Mouse (Mus musculus) lung, postnatal 0 days (tissue): ENCODE results near the gene Hspb9.

Experiments
- CTCF ChIP-seq: IDR thresholded peaks from 2 replicates; pipeline ENCODE4 v1.5.1; 2016; ENCODE audit warnings: antibody characterized with exemption, mild to moderate bottlenecking
- EP300 ChIP-seq: IDR thresholded peaks from 2 replicates; pipeline ENCODE4 v1.6.1; 2016; ENCODE audit warnings: antibody characterized with exemption, mild to moderate bottlenecking, control low read depth

DNA sequence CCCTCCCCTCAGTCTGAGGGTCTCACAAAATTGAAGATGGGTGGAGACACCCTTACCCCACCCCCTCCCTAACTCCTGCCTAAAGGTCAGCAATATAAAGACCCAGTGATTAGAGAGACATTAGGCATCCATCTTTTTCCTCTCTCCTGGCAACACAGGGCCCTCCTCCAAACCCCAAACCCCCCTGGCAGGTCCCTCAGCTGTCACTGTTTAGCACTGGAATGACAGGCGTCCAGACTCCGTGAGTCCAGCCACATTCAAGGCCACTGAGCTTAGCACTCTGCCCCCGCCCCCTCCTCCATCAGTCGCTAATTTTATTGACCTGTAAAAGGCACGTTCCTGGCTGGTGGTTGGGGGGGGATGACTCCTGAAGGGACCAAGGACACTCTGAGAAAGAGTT lies 20.5 kb upstream of the Hspb9 start:
- TF ChIP-seq EP300, result no peak
- TF ChIP-seq CTCF, result no peak
